Comparison of ENCODE assay signal across 14 mouse cellular contexts in genomic region chr2:92604565-92604964, GRCm38 (mm10). TPM values are rescaled to one million over a fixed set of nuclear protein-coding genes. Genes with fewer than 3 reads are reported as not detected.
"Had no signal": no experiment of that assay in that cellular context is flagged by ENCODE, and none has a peak within 500 bp of the region (broad histone marks: within the 10 kb centered on the region; RNA-seq: fewer than 3 reads in every experiment).

No protein-coding gene starts in this region.

- H3K9me3 ChIP-seq: limb, embryonic 15.5 days; liver, embryonic 12.5 days; megakaryocyte, embryonic 14.5 days; neural tube, embryonic 15.5 days had no signal

- DNase-seq: kidney, adult 11 months; kidney, adult 9 months; kidney, postnatal 36 days; lung, embryonic 14.5 days; lung, postnatal 10 days; thymus, postnatal 4 days had no signal

- H3K27me3 ChIP-seq: neural tube, embryonic 15.5 days had no signal

- H3K36me3 ChIP-seq: limb, embryonic 15.5 days; liver, embryonic 12.5 days; neural tube, embryonic 15.5 days had no signal

- H3K27ac ChIP-seq: kidney, postnatal 0 days; limb, embryonic 15.5 days; liver, embryonic 12.5 days; macrophage; neural tube, embryonic 15.5 days; stomach, postnatal 0 days had no signal

- H3K4me2 ChIP-seq: limb, embryonic 15.5 days; liver, embryonic 12.5 days; lung, embryonic 14.5 days; neural tube, embryonic 15.5 days had no signal

- H3K9ac ChIP-seq: limb, embryonic 15.5 days; liver, embryonic 12.5 days; lung, embryonic 14.5 days; neural tube, embryonic 15.5 days had no signal

- ATAC-seq: liver, embryonic 12.5 days had no signal

- H3K4me3 ChIP-seq: limb, embryonic 15.5 days; liver, embryonic 12.5 days; megakaryocyte, embryonic 14.5 days; myocyte; neural tube, embryonic 15.5 days had no signal

RNA-seq across cellular contexts. Expression of gene Chst1, which starts 5.1 kb away (rescaled TPM):
- polyA plus RNA-seq: macrophage had no signal
